Mouse (Mus musculus) MEL (cell line): ENCODE results near the gene Cdc5l.

Source experiments
- BHLHE40 ChIP-seq: IDR thresholded peaks from 2 replicates; pipeline ENCODE4 v1.6.1; 2012; ENCODE audit warnings: low read depth, mild to moderate bottlenecking, inconsistent platforms, low read length, improper control_type of control experiment, borderline replicate concordance
- CTCF ChIP-seq, 3 experiments: IDR thresholded peaks in 2 of 3; conservative IDR thresholded peaks in 1 of 3; 2 replicates each; pipeline ENCODE4 v1.5.1; 2011 to 2012; ENCODE audit warnings: low read length in 3 of 3, low read depth in 2 of 3, mild to moderate bottlenecking in 2 of 3, improper control_type of control experiment in 1 of 3, inconsistent platforms in 1 of 3, mixed read lengths in 1 of 3, moderate library complexity in 1 of 3; ENCODE audit not compliant: control insufficient read depth in 1 of 3, insufficient read depth in 1 of 3, poor library complexity in 1 of 3, severe bottlenecking in 1 of 3
- EP300 ChIP-seq, 2 experiments: IDR thresholded peaks; 2 replicates each; pipeline ENCODE4 v1.6.1; 2011; ENCODE audit warnings: improper control_type of control experiment in 2 of 2, low read length in 2 of 2, low read depth in 1 of 2, mild to moderate bottlenecking in 1 of 2
- ETS1 ChIP-seq: IDR thresholded peaks from 2 replicates; pipeline ENCODE4 v1.6.1; 2012; ENCODE audit warnings: low read depth, mild to moderate bottlenecking, inconsistent platforms, low read length, improper control_type of control experiment, moderate library complexity
- MYB ChIP-seq: IDR thresholded peaks from 2 replicates; pipeline ENCODE4 v1.6.1; 2011; ENCODE audit warnings: mild to moderate bottlenecking, low read depth, low read length, improper control_type of control experiment
- MYC ChIP-seq: IDR thresholded peaks from 2 replicates; pipeline ENCODE4 v1.6.1; 2011; ENCODE audit warnings: low read depth, mild to moderate bottlenecking, low read length, improper control_type of control experiment, moderate library complexity
- POLR2A ChIP-seq, 2 experiments: IDR thresholded peaks; 2 replicates each; pipeline ENCODE4 v1.6.1; 2011 to 2012; ENCODE audit warnings: low read length in 2 of 2, mild to moderate bottlenecking in 2 of 2, control low read depth in 1 of 2, improper control_type of control experiment in 1 of 2, low read depth in 1 of 2, moderate library complexity in 1 of 2; ENCODE audit not compliant: control insufficient read depth in 1 of 2, insufficient read depth in 1 of 2, poor library complexity in 1 of 2
- POLR2AphosphoS2 ChIP-seq: IDR thresholded peaks from 2 replicates; pipeline ENCODE4 v1.6.1; 2011; ENCODE audit warnings: low read length, improper control_type of control experiment
- TAL1 ChIP-seq: IDR thresholded peaks from 2 replicates; pipeline ENCODE4 v1.6.1; 2012; ENCODE audit warnings: mild to moderate bottlenecking, inconsistent platforms, low read length, moderate library complexity, mixed read lengths
- TCF12 ChIP-seq: IDR thresholded peaks from 2 replicates; pipeline ENCODE4 v1.6.1; 2014; ENCODE audit warnings: low read depth, mild to moderate bottlenecking, inconsistent platforms, low read length, improper control_type of control experiment, moderate library complexity
- UBTF ChIP-seq: IDR thresholded peaks from 2 replicates; pipeline ENCODE4 v1.6.1; 2012; ENCODE audit warnings: low read depth, mild to moderate bottlenecking, inconsistent platforms, low read length, improper control_type of control experiment, moderate library complexity, borderline replicate concordance; ENCODE audit not compliant: insufficient read depth
- USF2 ChIP-seq, 2 experiments: IDR thresholded peaks; 2 replicates each; pipeline ENCODE4 v1.6.1; 2011 to 2012; ENCODE audit warnings: improper control_type of control experiment in 2 of 2, low read length in 2 of 2, borderline replicate concordance in 1 of 2, inconsistent platforms in 1 of 2, low read depth in 1 of 2, mild to moderate bottlenecking in 1 of 2; ENCODE audit not compliant: insufficient read depth in 1 of 2
- ZKSCAN1 ChIP-seq: IDR thresholded peaks from 2 replicates; pipeline ENCODE4 v1.6.1; 2012; ENCODE audit warnings: low read depth, mild to moderate bottlenecking, inconsistent platforms, low read length, improper control_type of control experiment, moderate library complexity

DNA sequence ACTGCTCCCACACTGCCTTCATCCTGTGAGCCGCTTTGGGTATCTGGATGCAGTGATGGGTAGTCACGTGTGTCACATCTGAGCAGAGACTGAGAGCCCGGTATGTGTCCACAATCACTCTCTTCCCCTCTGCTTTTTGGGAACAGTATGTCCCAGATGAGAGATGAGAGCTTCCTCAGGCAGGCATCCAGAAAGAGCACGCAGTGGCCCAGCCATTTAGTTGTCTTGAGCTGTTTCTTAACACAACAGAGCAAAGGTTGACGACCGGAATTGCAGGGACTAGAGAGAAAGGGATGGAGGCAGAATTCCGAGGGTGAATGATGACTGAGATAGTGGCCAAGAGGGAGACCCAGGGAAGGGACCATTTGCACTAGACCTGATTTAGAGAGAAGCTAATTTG, 68.7 kb downstream of the Cdc5l start:
- TF ChIP-seq CTCF (IDR thresholded peaks at IDR 0.05 in 2 of 3, conservative IDR thresholded peaks at IDR 0.05 in 1 of 3; ENCODE audit: control insufficient read depth in 1 of 3, insufficient read depth in 1 of 3, low read depth in 2 of 3, low read length in 3 of 3, poor library complexity in 1 of 3, severe bottlenecking in 1 of 3): no peak
- TF ChIP-seq MYB: no peak
- no peak for TF ChIP-seq POLR2A (IDR thresholded peaks at IDR 0.05; ENCODE audit: control insufficient read depth in 1 of 2, insufficient read depth in 1 of 2, low read depth in 1 of 2, low read length in 2 of 2, poor library complexity in 1 of 2)
- TF ChIP-seq ZKSCAN1: no peak
- no peak for TF ChIP-seq TCF12
- no peak for TF ChIP-seq ETS1
- TF ChIP-seq EP300 (IDR thresholded peaks at IDR 0.05; ENCODE audit: low read depth in 1 of 2, low read length in 2 of 2): no peak
- no peak for TF ChIP-seq MYC
- TF ChIP-seq BHLHE40: no peak
- TF ChIP-seq USF2 (IDR thresholded peaks at IDR 0.05; ENCODE audit: borderline replicate concordance in 1 of 2, insufficient read depth in 1 of 2, low read depth in 1 of 2, low read length in 2 of 2): no peak
- TF ChIP-seq UBTF: no peak
- no peak for TF ChIP-seq POLR2AphosphoS2
- TF ChIP-seq TAL1: no peak
